8 mouse cellular contexts compared by ENCODE assay signal in genomic region chr11:107703272-107704134, GRCm38 (mm10). TPM values are rescaled to one million over a fixed set of nuclear protein-coding genes. Genes with fewer than 3 reads are reported as not detected.
DNase-seq lines count a peak whose midpoint lies in the region; ATAC-seq and TF ChIP-seq lines count a peak whose summit lies in the region.
"Had no signal": no experiment of that assay in that cellular context is flagged by ENCODE, and none has a peak within 500 bp of the region (broad histone marks: within the 10 kb centered on the region; RNA-seq: fewer than 3 reads in every experiment).

No protein-coding gene starts in this region.

- DNase-seq in heart, adult 9 months (ENCODE audit: low spot score in 2 of 2), result peak; percentile 7 to 19
- peak; percentile 58 for DNase-seq in adrenal gland, postnatal 14 days
- peak; percentile 32 for DNase-seq in kidney, postnatal 10 days
- no peak for DNase-seq in forebrain, postnatal 0 days
- DNase-seq in layer of hippocampus, adult 8-10 months (ENCODE audit: low spot score in 2 of 2), result no peak

- no peaks in the 10 kb centered on the region for H3K27me3 ChIP-seq in heart, embryonic 11.5 days (ENCODE audit: control insufficient read depth, insufficient read depth, low read length)
- H3K27me3 ChIP-seq in embryonic facial prominence, embryonic 15.5 days, result no peaks in the 10 kb centered on the region
- no peaks in the 10 kb centered on the region for H3K27me3 ChIP-seq in forebrain, postnatal 0 days (ENCODE audit: insufficient read depth, low read length)

- no peak for ATAC-seq in heart, embryonic 11.5 days (replicated peaks; ENCODE audit: insufficient number of reproducible peaks, low FRiP score, low TSS enrichment)
- ATAC-seq in embryonic facial prominence, embryonic 15.5 days (ENCODE audit: insufficient number of reproducible peaks, low FRiP score, low TSS enrichment, low read depth), result peak; percentile 20; the same call in 1 of the 2 replicates
- no peak for ATAC-seq in forebrain, postnatal 0 days

- H3K4me3 ChIP-seq in heart, embryonic 11.5 days (ENCODE audit: low read depth, low read length), result no peak overlapping the region
- no peak overlapping the region for H3K4me3 ChIP-seq in embryonic facial prominence, embryonic 15.5 days (replicated peaks)
- H3K4me3 ChIP-seq in forebrain, postnatal 0 days (ENCODE audit: low read depth, low read length), result no peak overlapping the region

- H3K4me1 ChIP-seq in heart, embryonic 11.5 days (ENCODE audit: control insufficient read depth, insufficient read depth, low read length), result no peaks in the 10 kb centered on the region; the same call in 1 of the 2 replicates
- peaks cover 14% of the 10 kb centered on the region for H3K4me1 ChIP-seq in embryonic facial prominence, embryonic 15.5 days
- no peaks in the 10 kb centered on the region for H3K4me1 ChIP-seq in forebrain, postnatal 0 days (ENCODE audit: insufficient read depth)

- no peaks in the 10 kb centered on the region for H3K9me3 ChIP-seq in heart, embryonic 11.5 days (replicated peaks; ENCODE audit: control insufficient read depth, low read length)
- no peaks in the 10 kb centered on the region for H3K9me3 ChIP-seq in embryonic facial prominence, embryonic 15.5 days (replicated peaks)
- no peaks in the 10 kb centered on the region for H3K9me3 ChIP-seq in forebrain, postnatal 0 days (ENCODE audit: low read length)

- H3K9ac ChIP-seq in heart, embryonic 11.5 days (ENCODE audit: low read depth, low read length), result no peak overlapping the region
- no peak overlapping the region for H3K9ac ChIP-seq in embryonic facial prominence, embryonic 15.5 days
- no peak overlapping the region for H3K9ac ChIP-seq in forebrain, postnatal 0 days

- no peak for TF ChIP-seq CTCF in forebrain, postnatal 0 days (IDR thresholded peaks at IDR 0.05; ENCODE audit: low read depth)

- H3K4me2 ChIP-seq in heart, embryonic 11.5 days, result no peak overlapping the region
- peak overlapping the region; percentile 22; the same call in 1 of the 2 replicates for H3K4me2 ChIP-seq in embryonic facial prominence, embryonic 15.5 days (replicated peaks)
- no peak overlapping the region for H3K4me2 ChIP-seq in forebrain, postnatal 0 days (ENCODE audit: low read depth)

- no peaks in the 10 kb centered on the region for H3K36me3 ChIP-seq in heart, embryonic 11.5 days (ENCODE audit: control insufficient read depth, insufficient read depth, low read length)
- H3K36me3 ChIP-seq in embryonic facial prominence, embryonic 15.5 days, result no peaks in the 10 kb centered on the region
- no peaks in the 10 kb centered on the region for H3K36me3 ChIP-seq in forebrain, postnatal 0 days (ENCODE audit: insufficient read depth)

- 64% methylated on average over 27 of the region's 27 CpGs for WGBS in heart, embryonic 11.5 days (ENCODE audit: insufficient replicate concordance)
- WGBS in embryonic facial prominence, embryonic 15.5 days, result 47% methylated on average over 27 of the region's 27 CpGs
- WGBS in forebrain, postnatal 0 days, result 58% methylated on average over 27 of the region's 27 CpGs

- no peak overlapping the region for H3K27ac ChIP-seq in heart, embryonic 11.5 days (ENCODE audit: low read depth, low read length)
- H3K27ac ChIP-seq in embryonic facial prominence, embryonic 15.5 days (replicated peaks), result no peak overlapping the region
- no peak overlapping the region for H3K27ac ChIP-seq in forebrain, postnatal 0 days (ENCODE audit: low read depth, low read length)
- H3K27ac ChIP-seq: macrophage had no signal

RNA-seq across cellular contexts. Expression of gene Cacng1, which starts 12.8 kb away (rescaled TPM):
- polyA plus RNA-seq in heart, embryonic 11.5 days (2014; fragmentation: Nextera tagmentation; extraction: Ambion mirVana), result not detected in 2 replicates
- total RNA-seq in adrenal gland, postnatal 14 days (2021), result 0.26 TPM in 1 of 2 replicates, not detected in the other
- polyA plus RNA-seq in embryonic facial prominence, embryonic 15.5 days (2015; fragmentation: Nextera tagmentation; extraction: Ambion mirVana), result 13.4 and 23.8 TPM in 2 replicates
- 1.4 and 2.1 TPM in 2 replicates for total RNA-seq in forebrain, postnatal 0 days (2014; rRNA removed)
- 1.1 and 1.3 TPM in 2 replicates for polyA plus RNA-seq in forebrain, postnatal 0 days (2015; fragmentation: Nextera tagmentation; extraction: Ambion mirVana)
- not detected for total RNA-seq in layer of hippocampus, adult 8-10 months (2022)
- polyA plus RNA-seq: macrophage had no signal

Comparison
In these comparisons a context has a peak if more than half of its experiments do, and no peak if none do; other contexts are left out.
1. DNase-seq: peak in heart, adult 9 months (2 of 2), adrenal gland, postnatal 14 days (single experiment) and kidney, postnatal 10 days (single experiment); none in forebrain, postnatal 0 days (single experiment) and layer of hippocampus, adult 8-10 months (0 of 2).